Mouse (Mus musculus) Patski (cell line): Measurements from ENCODE around the gene Mgme1. TPM values are rescaled to one million over a fixed set of nuclear protein-coding genes. Genes with fewer than 3 reads are reported as not detected.

Source experiments
- ATAC-seq: fragments of 100-300 bp; one replicate; pipeline ENCODE4 v1.8.0; 2021
- CTCF ChIA-PET: fragments of 350-600 bp; sonication (Branson Sonifier 250); formaldehyde crosslinking; loops from one replicate; lab custom pipeline; 2022; ENCODE audit warnings: inconsistent platforms; lab: Charles Lee
- POLR2A ChIA-PET: fragments of 350-600 bp; sonication (Branson Sonifier 250); formaldehyde crosslinking; loops from one replicate; lab custom pipeline; 2022; ENCODE audit warnings: antibody characterized with exemption, inconsistent platforms; lab: Charles Lee
- DNase-seq: peaks from one replicate; pipeline ENCODE4 v3.0.0-alpha.2; 2011; ENCODE audit warnings: low read depth, low spot score
- H3K27me3 ChIP-seq: fragments of 371-371 bp; one replicate; pipeline ENCODE4 v1.5.1; 2021
- CTCF ChIP-seq: fragments of 100-300 bp; IDR thresholded peaks from one replicate; pipeline ENCODE4 v1.5.1; 2021
- in situ Hi-C: fragments of 300-500 bp; cut with MboI; formaldehyde crosslinking; loops from 3 replicates; pipeline ENCODE4 v1.11.1; 2018; ENCODE audit warnings: low pct_unique_long_range_greater_than_20kb, mixed read lengths
- polyA plus RNA-seq: library from polyadenylated mRNA; unstranded; gene quantifications from one replicate; pipeline ENCODE4 v1.2.3, GENCODE M21; 2021

Gene Mgme1
- polyA plus RNA-seq, 1 experiment from 2014 or later = 6.0 TPM

- DNase-seq = peak; percentile 38
- ChIA-PET CTCF (no interaction called here), POLR2A (no interaction called here)
- TF ChIP-seq CTCF = no peak
- H3K27me3 ChIP-seq = no peaks in the 10 kb centered on the region
- ATAC-seq = no peak
- in situ Hi-C loops = no loop called here
Observed at GRCm38 (mm10) chr2:144279742-144280141, 9.3 kb downstream of the Mgme1 start.

DNA sequence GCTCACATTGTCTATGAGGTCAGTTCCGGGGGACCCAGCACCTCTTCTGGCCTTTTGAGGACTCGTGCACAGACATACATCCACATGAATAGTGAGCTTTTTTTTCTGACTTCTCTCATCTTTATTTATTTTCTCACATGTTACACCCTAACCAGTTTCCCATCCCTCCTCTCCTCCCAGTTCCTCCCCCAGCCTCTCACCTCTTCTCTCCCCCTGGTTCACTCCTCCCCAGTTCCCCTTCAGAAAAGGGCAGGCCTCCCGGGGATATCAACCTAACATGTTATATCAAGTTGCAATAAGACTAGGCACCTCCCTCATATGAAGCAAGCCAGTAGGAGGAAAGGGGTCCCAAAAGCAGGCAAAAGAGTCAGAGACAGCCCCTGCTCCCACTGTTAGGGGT lies 10.1 kb downstream of the Mgme1 start:
- CTCF ChIA-PET = no interaction called here
- ATAC-seq = no peak
- no peak for TF ChIP-seq CTCF
- in situ Hi-C loops = no loop called here
- H3K27me3 ChIP-seq = no peaks in the 10 kb centered on the region
- DNase-seq = no peak
- POLR2A ChIA-PET = no interaction called here

DNA sequence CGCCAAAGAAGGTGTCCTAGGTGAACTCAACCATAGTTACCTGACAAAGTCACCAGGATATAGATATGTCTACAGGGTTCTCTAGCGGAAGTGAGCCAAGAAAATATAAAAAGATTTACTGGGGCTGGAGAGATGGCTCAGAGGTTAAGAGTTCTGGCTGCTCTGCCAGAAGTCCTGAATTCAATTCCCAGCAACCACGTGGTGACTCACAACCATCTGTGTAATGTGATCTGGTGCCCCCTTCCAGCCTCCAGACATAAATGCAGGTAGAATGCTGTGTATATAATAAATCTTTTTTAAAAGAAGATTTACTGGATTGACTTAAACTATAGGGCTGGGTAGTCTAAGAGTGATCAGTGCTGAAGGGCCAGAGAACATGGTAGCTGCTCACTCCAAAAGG lies 11.0 kb downstream of the Mgme1 start:
- TF ChIP-seq CTCF = no peak
- no peaks in the 10 kb centered on the region for H3K27me3 ChIP-seq
- CTCF ChIA-PET = no interaction called here
- in situ Hi-C loops = no loop called here
- POLR2A ChIA-PET = no interaction called here
- ATAC-seq (no peak), DNase-seq (no peak)

- ChIA-PET POLR2A (no interaction called here), CTCF (no interaction called here)
- no peak for ATAC-seq
- DNase-seq = no peak
- no peaks in the 10 kb centered on the region for H3K27me3 ChIP-seq
- TF ChIP-seq CTCF = no peak
- in situ Hi-C loops = no loop called here
Observed at GRCm38 (mm10) chr2:144290321-144290720, 19.9 kb downstream of the Mgme1 start.

DNA sequence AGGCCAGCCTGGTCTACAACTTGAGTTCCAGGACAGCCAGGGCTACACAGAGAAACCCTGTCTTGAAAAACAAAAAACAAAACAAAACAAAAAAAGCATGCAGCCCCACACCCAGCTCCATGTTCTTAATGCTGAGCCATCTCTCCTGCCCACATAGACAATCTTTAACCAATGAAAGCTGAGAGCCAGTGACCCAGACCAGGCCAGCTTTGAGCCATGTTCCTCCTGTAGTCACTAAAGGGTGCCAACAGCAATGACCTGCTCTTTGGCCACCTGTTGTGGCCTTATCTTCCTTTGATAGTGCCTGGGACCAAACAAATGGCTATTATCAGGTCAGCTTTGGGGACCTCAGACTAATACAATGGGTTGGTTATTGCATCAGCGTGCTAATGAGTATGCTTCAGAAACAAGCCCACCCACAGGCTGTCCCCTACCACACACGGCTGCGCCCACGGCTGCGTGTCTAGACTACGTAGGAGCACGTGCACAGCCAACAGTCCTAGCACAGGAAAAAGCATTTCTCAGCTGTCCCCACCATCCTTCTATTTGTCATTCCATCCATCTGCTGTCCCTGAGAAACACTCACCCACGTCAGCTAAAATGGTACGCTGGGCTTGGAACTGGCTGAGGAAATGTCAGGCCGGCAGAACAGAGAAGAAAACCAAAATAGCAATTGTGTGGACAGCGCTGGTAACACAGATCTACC lies 21.3 kb downstream of the Mgme1 start:
- POLR2A ChIA-PET = no interaction called here
- TF ChIP-seq CTCF = no peak
- DNase-seq (no peak), ATAC-seq (no peak)
- in situ Hi-C loops = no loop called here
- no peaks in the 10 kb centered on the region for H3K27me3 ChIP-seq
- CTCF ChIA-PET = interaction anchor here (1.0 kb wide), 1 partner anchor 12 kb away, joined by 3 read pairs; no protein-coding TSS in a partner anchor

GRCm38 (mm10) chr2:144295145-144295735 lies 24.8 kb downstream of the Mgme1 start:
- POLR2A ChIA-PET = no interaction called here
- in situ Hi-C loops = no loop called here
- TF ChIP-seq CTCF = no peak
- no peaks in the 10 kb centered on the region for H3K27me3 ChIP-seq
- CTCF ChIA-PET = no interaction called here
- no peak for DNase-seq
- no peak for ATAC-seq

- no peaks in the 10 kb centered on the region for H3K27me3 ChIP-seq
- in situ Hi-C loops = no loop called here
- DNase-seq (no peak), ATAC-seq (no peak)
- ChIA-PET POLR2A (no interaction called here), CTCF (interaction anchor here (1.8 kb wide), 1 partner anchor 12 kb away, joined by 4 read pairs; no protein-coding TSS in a partner anchor)
- TF ChIP-seq CTCF = no peak
Observed at GRCm38 (mm10) chr2:144299749-144300669, 29.5 kb downstream of the Mgme1 start.

DNA sequence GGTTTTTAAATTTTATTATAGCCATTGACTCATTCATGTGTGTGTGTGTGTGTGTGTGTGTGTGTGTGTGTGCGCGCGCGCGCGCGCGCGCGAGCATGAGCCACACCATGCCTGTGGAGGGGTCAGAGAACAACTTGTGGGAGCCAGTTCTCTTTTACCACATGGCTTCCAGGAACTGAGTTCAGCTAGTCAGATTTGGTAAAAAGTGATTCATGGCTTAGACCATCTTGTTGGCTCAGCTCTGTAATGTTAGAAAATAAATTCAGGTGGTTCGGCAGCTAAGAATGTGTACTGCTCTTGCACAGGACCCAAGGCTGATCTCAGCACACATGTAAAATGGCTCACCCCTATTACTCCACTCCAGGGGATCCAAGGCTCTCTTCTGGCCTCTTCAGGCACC lies 30.6 kb downstream of the Mgme1 start:
- ATAC-seq (no peak), DNase-seq (no peak)
- in situ Hi-C loops = no loop called here
- ChIA-PET POLR2A (no interaction called here), CTCF (interaction anchor here (1.1 to 1.8 kb wide), 2 partner anchors 9 to 13 kb away, joined by 3 to 4 read pairs; no protein-coding TSS in a partner anchor)
- H3K27me3 ChIP-seq = no peaks in the 10 kb centered on the region
- no peak for TF ChIP-seq CTCF

GRCm38 (mm10) chr2:144305721-144306294 lies 35.3 kb downstream of the Mgme1 start:
- peak; percentile 5 for TF ChIP-seq CTCF
- H3K27me3 ChIP-seq = no peaks in the 10 kb centered on the region
- DNase-seq = no peak
- POLR2A ChIA-PET = no interaction called here
- CTCF ChIA-PET = interaction anchor here (1.2 kb wide), 1 partner anchor 10 kb away, joined by 4 read pairs; no protein-coding TSS in a partner anchor
- in situ Hi-C loops = no loop called here
- no peak for ATAC-seq

DNA sequence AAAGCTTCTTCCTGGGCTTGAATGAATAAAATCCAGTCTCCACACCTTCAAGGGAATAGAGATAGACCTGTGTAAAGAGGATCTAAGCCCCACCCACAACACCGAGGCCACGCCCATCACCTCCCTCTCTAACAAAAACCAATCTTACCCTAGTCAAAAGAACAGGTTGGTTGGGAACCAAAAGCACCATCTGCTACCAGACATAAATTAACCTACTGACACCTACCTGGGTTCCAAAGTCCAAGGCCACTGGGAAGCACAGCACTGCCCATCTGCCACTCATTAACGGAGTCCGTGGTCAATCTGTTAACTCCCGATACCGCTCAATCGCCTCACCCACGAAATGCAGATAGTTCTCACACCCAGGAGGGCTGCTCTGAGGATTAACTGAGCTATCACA lies 38.1 kb downstream of the Mgme1 start:
- H3K27me3 ChIP-seq = no peaks in the 10 kb centered on the region
- CTCF ChIA-PET = no interaction called here
- no peak for ATAC-seq
- in situ Hi-C loops = no loop called here
- TF ChIP-seq CTCF = no peak
- POLR2A ChIA-PET = no interaction called here
- no peak for DNase-seq
